Mouse (Mus musculus) lung, embryonic 16.5 days (tissue): ENCODE data around the gene Tusc2. TPM values are rescaled to one million over a fixed set of nuclear protein-coding genes. Genes with fewer than 3 reads are reported as not detected.

Experiments
- ATAC-seq: fragments of 200-750 bp; cut with Nextera tagmentation; 2 replicates; pipeline ENCODE4 v1.8.0; 2017; ENCODE audit warnings: low read depth, mild to moderate bottlenecking, moderate library complexity
- H3K27ac ChIP-seq: fragments of 300-500 bp; sonication (generic); 2 replicates; pipeline ENCODE4 v1.5.1; 2014; ENCODE audit warnings: mild to moderate bottlenecking, control low read depth, low read length
- H3K27me3 ChIP-seq: fragments of 300-500 bp; sonication (generic); 2 replicates; pipeline ENCODE4 v1.6.1; 2014; ENCODE audit warnings: low read depth, low read length, mixed read lengths; ENCODE audit not compliant: control insufficient read depth, insufficient read depth
- H3K36me3 ChIP-seq: fragments of 300-500 bp; sonication (generic); 2 replicates; pipeline ENCODE4 v1.6.1; 2014; ENCODE audit warnings: low read length; ENCODE audit not compliant: control insufficient read depth, insufficient read depth
- H3K4me1 ChIP-seq: fragments of 300-500 bp; sonication (generic); replicated peaks from 2 replicates; pipeline ENCODE4 v1.6.1; 2014; ENCODE audit warnings: low read length, mixed read lengths; ENCODE audit not compliant: control insufficient read depth, insufficient read depth
- H3K4me2 ChIP-seq: fragments of 300-500 bp; sonication (generic); 2 replicates; pipeline ENCODE4 v1.6.1; 2014; ENCODE audit warnings: low read depth, low read length, control low read depth
- H3K4me3 ChIP-seq: fragments of 300-500 bp; sonication (generic); 2 replicates; pipeline ENCODE4 v1.5.1; 2014; ENCODE audit warnings: mild to moderate bottlenecking, low read length, control low read depth
- H3K9ac ChIP-seq: fragments of 300-500 bp; sonication (generic); 2 replicates; pipeline ENCODE4 v1.6.1; 2014; ENCODE audit warnings: low read length, control low read depth
- H3K9me3 ChIP-seq: fragments of 300-500 bp; sonication (generic); 2 replicates; pipeline ENCODE4 v1.6.1; 2016; ENCODE audit warnings: low read length; ENCODE audit not compliant: control insufficient read depth
- WGBS: fragments of 180-500 bp; shearing (Covaris S2); extraction: QIAGEN DNeasy Blood & Tissue Kit; methylation state at CpG from one replicate; pipeline ENCODE4 v1.1.7; 2014; 5-methylcytosine and 5-hydroxymethylcytosine counted together
- polyA plus RNA-seq: library from polyadenylated mRNA; unstranded; fragments of >200 nt; fragmentation: Nextera tagmentation; extraction: Ambion mirVana; gene quantifications from 2 replicates; pipeline ENCODE4 v1.2.1, GENCODE M21; 2015

The Tusc2 gene
- polyA plus RNA-seq, 1 experiment from 2014 or later: 35.6 TPM

GRCm38 (mm10) chr9:107579023-107579900 lies 16.2 kb downstream of the Tusc2 start:
- H3K4me1 ChIP-seq: peaks cover 37% of the 10 kb centered on the region

GRCm38 (mm10) chr9:107580501-107581317 lies 17.7 kb downstream of the Tusc2 start, which contains the start of gene Hyal3:
Gene Hyal3 (plus strand): TSS chr9:107580818.
- under 1% methylated on average over 32 of the region's 32 CpGs for WGBS
- peak within 1 kb of the TSS; percentile 86 for H3K4me2 ChIP-seq
- ATAC-seq: peak; percentile 82
- no peaks in the 10 kb centered on the region for H3K27me3 ChIP-seq
- 0 out of 2 replicates have a peak, but pooled peaks cover 4% of the 10 kb centered on the region for H3K36me3 ChIP-seq
- peak within 1 kb of the TSS; percentile 72 for H3K4me3 ChIP-seq
- peak within 1 kb of the TSS; percentile 83 for H3K9ac ChIP-seq
- H3K9me3 ChIP-seq: no peaks in the 10 kb centered on the region
- peak within 1 kb of the TSS; percentile 97 for H3K27ac ChIP-seq
- peaks cover 34% of the 10 kb centered on the region for H3K4me1 ChIP-seq

More at GRCm38 (mm10) chr9:107579023-107579900, 16.2 kb downstream of the Tusc2 start:
- Histone ChIP-seq H3K4me3 (no peak overlapping the region), H3K4me2 (no peak overlapping the region), H3K27ac (peak overlapping the region; percentile 7; the same call in 1 of the 2 replicates), H3K27me3 (no peaks in the 10 kb centered on the region), H3K36me3 (peaks cover 8% of the 10 kb centered on the region; the same call in 1 of the 2 replicates), H3K9me3 (no peaks in the 10 kb centered on the region), H3K9ac (no peak overlapping the region)
- ATAC-seq: no peak
- 89% methylated on average over 14 of the region's 14 CpGs for WGBS

- Histone ChIP-seq H3K4me1 (peaks cover 28% of the 10 kb centered on the region), H3K27me3 (no peaks in the 10 kb centered on the region), H3K27ac (peak overlapping the region; percentile 97), H3K4me3 (peak overlapping the region; percentile 72), H3K4me2 (peak overlapping the region; percentile 86), H3K9ac (peak overlapping the region; percentile 83), H3K9me3 (no peaks in the 10 kb centered on the region), H3K36me3 (0 out of 2 replicates have a peak, but pooled peaks cover 4% of the 10 kb centered on the region)
- ATAC-seq: no peak
- WGBS: 67% methylated on average over 4 of the region's 4 CpGs
Measured at GRCm38 (mm10) chr9:107581584-107581983, 18.5 kb downstream of the Tusc2 start.

GRCm38 (mm10) chr9:107582509-107583062 lies 19.5 kb downstream of the Tusc2 start:
- Histone ChIP-seq H3K4me1 (peaks cover 26% of the 10 kb centered on the region), H3K9ac (no peak overlapping the region), H3K27ac (no peak overlapping the region), H3K4me3 (no peak overlapping the region), H3K9me3 (no peaks in the 10 kb centered on the region), H3K4me2 (no peak overlapping the region), H3K36me3 (0 out of 2 replicates have a peak, but pooled peaks cover 4% of the 10 kb centered on the region), H3K27me3 (no peaks in the 10 kb centered on the region)
- 85% methylated on average over 7 of the region's 7 CpGs for WGBS
- ATAC-seq: no peak

- Histone ChIP-seq H3K27ac (no peak overlapping the region), H3K4me2 (no peak overlapping the region), H3K27me3 (no peaks in the 10 kb centered on the region), H3K9ac (no peak overlapping the region), H3K9me3 (no peaks in the 10 kb centered on the region), H3K4me3 (no peak overlapping the region), H3K4me1 (peaks cover 27% of the 10 kb centered on the region), H3K36me3 (0 out of 2 replicates have a peak, but pooled peaks cover 4% of the 10 kb centered on the region)
- no peak for ATAC-seq
- WGBS: 93% methylated on average over 14 of the region's 14 CpGs
Measured at GRCm38 (mm10) chr9:107583174-107583573, 20.1 kb downstream of the Tusc2 start.

GRCm38 (mm10) chr9:107586504-107586903 lies 23.4 kb downstream of the Tusc2 start:
- ATAC-seq: no peak
- H3K4me3 ChIP-seq: no peak overlapping the region
- H3K9me3 ChIP-seq: no peaks in the 10 kb centered on the region
- H3K27ac ChIP-seq: no peak overlapping the region
- no peak overlapping the region for H3K4me2 ChIP-seq
- H3K9ac ChIP-seq: no peak overlapping the region
- no peaks in the 10 kb centered on the region for H3K27me3 ChIP-seq
- H3K36me3 ChIP-seq: peaks cover 18% of the 10 kb centered on the region; the same call in 1 of the 2 replicates
- peaks cover 24% of the 10 kb centered on the region for H3K4me1 ChIP-seq
- 81% methylated on average over 5 of the region's 5 CpGs for WGBS

GRCm38 (mm10) chr9:107586974-107587832 lies 24.1 kb downstream of the Tusc2 start, which contains the start of gene Ifrd2:
Gene Ifrd2 (plus strand): TSS chr9:107587642.
- 9% methylated on average over 45 of the region's 46 CpGs for WGBS
- ATAC-seq: peak; percentile 98

More at GRCm38 (mm10) chr9:107586974-107587832, 24.1 kb downstream of the Tusc2 start, which contains the start of gene Ifrd2:
- Histone ChIP-seq H3K4me1 (peaks cover 18% of the 10 kb centered on the region), H3K36me3 (peaks cover 23% of the 10 kb centered on the region; the same call in 1 of the 2 replicates), H3K9me3 (no peaks in the 10 kb centered on the region), H3K27me3 (no peaks in the 10 kb centered on the region), H3K27ac (peak within 1 kb of the TSS; percentile 62; the same call in 1 of the 2 replicates), H3K4me2 (peak within 1 kb of the TSS; percentile 84), H3K9ac (peak within 1 kb of the TSS; percentile 66), H3K4me3 (peak within 1 kb of the TSS; percentile 62)
